ENCODE assay signal across 9 mouse cellular contexts in the genomic region with DNA sequence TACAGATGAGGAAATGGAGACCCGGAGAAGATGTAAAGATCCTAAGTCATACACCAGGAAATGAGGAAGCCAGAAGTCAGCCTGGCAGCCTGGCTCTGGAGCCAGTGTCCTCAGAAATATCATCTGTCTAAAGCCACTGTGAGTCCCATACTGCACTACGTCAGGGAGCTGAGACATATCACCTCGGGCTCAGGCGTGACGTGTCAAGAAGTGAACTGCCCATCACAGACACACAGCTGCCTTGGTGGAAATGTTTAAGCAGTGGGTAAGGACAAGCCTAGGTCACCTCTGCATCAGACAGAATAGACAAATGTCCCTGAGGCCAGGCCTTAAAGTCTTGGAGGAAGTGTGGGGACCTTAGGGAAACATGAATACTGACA.
DNase-seq lines count a peak whose midpoint lies in the region; ATAC-seq and TF ChIP-seq lines count a peak whose summit lies in the region.
"Had no signal": no experiment of that assay in that cellular context is flagged by ENCODE, and none has a peak within 500 bp of the region (broad histone marks: within the 10 kb centered on the region; RNA-seq: fewer than 3 reads in every experiment).

No protein-coding gene starts in this region.

- TF ChIP-seq POLR2A in embryonic fibroblast, embryonic 13.5 days (IDR thresholded peaks at IDR 0.05; ENCODE audit: low read depth, low read length) = no peak
- no peak for TF ChIP-seq POLR2A in limb, embryonic 14.5 days (IDR thresholded peaks at IDR 0.05; ENCODE audit: borderline replicate concordance, extremely low read depth, insufficient read depth, insufficient read length)

- H3K9me3 ChIP-seq in kidney, postnatal 0 days (replicated peaks; ENCODE audit: low read length) = no peaks in the 10 kb centered on the region
- no peaks in the 10 kb centered on the region for H3K9me3 ChIP-seq in limb, embryonic 14.5 days (ENCODE audit: control insufficient read depth, low read length)
- H3K9me3 ChIP-seq in liver, embryonic 12.5 days (replicated peaks) = no peaks in the 10 kb centered on the region

- 51% methylated on average over 5 of the region's 5 CpGs for WGBS in kidney, postnatal 0 days
- WGBS in limb, embryonic 14.5 days = 70% methylated on average over 5 of the region's 5 CpGs
- WGBS in liver, embryonic 12.5 days (ENCODE audit: insufficient replicate concordance) = 55% methylated on average over 5 of the region's 5 CpGs

- TF ChIP-seq CTCF in kidney, postnatal 0 days (IDR thresholded peaks at IDR 0.05; ENCODE audit: low read depth) = no peak
- TF ChIP-seq CTCF in embryonic fibroblast, embryonic 13.5 days (IDR thresholded peaks at IDR 0.05; ENCODE audit: borderline replicate concordance, insufficient read depth, low read length) = no peak

- H3K4me3 ChIP-seq in kidney, postnatal 0 days (replicated peaks; ENCODE audit: low read depth, low read length) = no peak overlapping the region
- H3K4me3 ChIP-seq in embryonic fibroblast, embryonic 13.5 days (ENCODE audit: insufficient read depth, low read length) = no peak overlapping the region
- no peak overlapping the region for H3K4me3 ChIP-seq in limb, embryonic 14.5 days (replicated peaks; ENCODE audit: low read length)
- H3K4me3 ChIP-seq in liver, embryonic 12.5 days = no peak overlapping the region

- H3K4me1 ChIP-seq in kidney, postnatal 0 days (replicated peaks; ENCODE audit: insufficient read depth, low read length) = peaks cover 19% of the 10 kb centered on the region
- peaks cover 8% of the 10 kb centered on the region for H3K4me1 ChIP-seq in embryonic fibroblast, embryonic 13.5 days (ENCODE audit: control insufficient read depth, insufficient read depth, low read length)
- peaks cover 20% of the 10 kb centered on the region for H3K4me1 ChIP-seq in limb, embryonic 14.5 days (ENCODE audit: control insufficient read depth, insufficient read depth, low read length)
- no peaks in the 10 kb centered on the region for H3K4me1 ChIP-seq in liver, embryonic 12.5 days

- ATAC-seq in kidney, postnatal 0 days (replicated peaks; ENCODE audit: low FRiP score, low read depth) = peak; percentile 3; the same call in 1 of the 2 replicates
- ATAC-seq in limb, embryonic 14.5 days (ENCODE audit: low FRiP score, low read depth) = no peak
- no peak for ATAC-seq in liver, embryonic 12.5 days

- H3K36me3 ChIP-seq in kidney, postnatal 0 days (ENCODE audit: insufficient read depth, low read length) = no peaks in the 10 kb centered on the region
- no peaks in the 10 kb centered on the region for H3K36me3 ChIP-seq in limb, embryonic 14.5 days (ENCODE audit: control insufficient read depth, insufficient read depth, low read length)
- H3K36me3 ChIP-seq in liver, embryonic 12.5 days = no peaks in the 10 kb centered on the region

- no peak overlapping the region for H3K4me2 ChIP-seq in kidney, postnatal 0 days (ENCODE audit: low read length)
- H3K4me2 ChIP-seq in limb, embryonic 14.5 days (replicated peaks; ENCODE audit: low read depth, low read length, severe bottlenecking) = no peak overlapping the region
- no peak overlapping the region for H3K4me2 ChIP-seq in liver, embryonic 12.5 days

- peak overlapping the region; percentile 43 for H3K27ac ChIP-seq in kidney, postnatal 0 days
- peak overlapping the region; percentile 63 for H3K27ac ChIP-seq in embryonic fibroblast, embryonic 13.5 days (ENCODE audit: insufficient read depth, low read length)
- peak overlapping the region; percentile 72 for H3K27ac ChIP-seq in limb, embryonic 14.5 days (replicated peaks; ENCODE audit: low read depth, low read length)
- no peak overlapping the region for H3K27ac ChIP-seq in liver, embryonic 12.5 days

- H3K27me3 ChIP-seq in kidney, postnatal 0 days (ENCODE audit: insufficient read depth, low read length) = no peaks in the 10 kb centered on the region
- H3K27me3 ChIP-seq in limb, embryonic 14.5 days (ENCODE audit: control insufficient read depth, insufficient read depth, low read length) = no peaks in the 10 kb centered on the region
- 0 out of 2 replicates have a peak, but pooled peaks cover 11% of the 10 kb centered on the region for H3K27me3 ChIP-seq in liver, embryonic 12.5 days (replicated peaks)

- peak; percentile 42 to 63 for DNase-seq in cerebellum, postnatal 25 days
- DNase-seq in cerebellum, postnatal 4 days (ENCODE audit: low spot score in 2 of 2) = no peak
- no peak for DNase-seq in kidney, postnatal 0 days (ENCODE audit: low spot score)
- no peak for DNase-seq in kidney, adult 9 months
- no peak for DNase-seq in limb, embryonic 14.5 days (ENCODE audit: low spot score)
- no peak for DNase-seq in spleen, postnatal 10 days (ENCODE audit: low spot score in 2 of 2)
- DNase-seq: thymus, adult 18-20 months had no signal

- no peak overlapping the region for H3K9ac ChIP-seq in kidney, postnatal 0 days (ENCODE audit: low read depth, low read length)
- no peak overlapping the region for H3K9ac ChIP-seq in limb, embryonic 14.5 days (ENCODE audit: low read depth, low read length, severe bottlenecking)
- no peak overlapping the region for H3K9ac ChIP-seq in liver, embryonic 12.5 days

Comparison
In these comparisons a context has a peak if more than half of its experiments do, and no peak if none do; other contexts are left out.
1. DNase-seq: peak in cerebellum, postnatal 25 days (2 of 2); none in cerebellum, postnatal 4 days (0 of 2), kidney, postnatal 0 days (single experiment), kidney, adult 9 months (single experiment), limb, embryonic 14.5 days (single experiment) and spleen, postnatal 10 days (0 of 2).